Mouse (Mus musculus) right cerebral cortex, postnatal 14 days (tissue): ENCODE results near the gene Trim25.
"Not testable (repeated sequence)": the region's sequence is repeated elsewhere in the genome, so short reads cannot be mapped to it uniquely, and the experiment has no call there.

Experiments
- DNase-seq: peaks from one replicate; pipeline ENCODE4 v3.0.0; 2022

Gene Trim25

DNA sequence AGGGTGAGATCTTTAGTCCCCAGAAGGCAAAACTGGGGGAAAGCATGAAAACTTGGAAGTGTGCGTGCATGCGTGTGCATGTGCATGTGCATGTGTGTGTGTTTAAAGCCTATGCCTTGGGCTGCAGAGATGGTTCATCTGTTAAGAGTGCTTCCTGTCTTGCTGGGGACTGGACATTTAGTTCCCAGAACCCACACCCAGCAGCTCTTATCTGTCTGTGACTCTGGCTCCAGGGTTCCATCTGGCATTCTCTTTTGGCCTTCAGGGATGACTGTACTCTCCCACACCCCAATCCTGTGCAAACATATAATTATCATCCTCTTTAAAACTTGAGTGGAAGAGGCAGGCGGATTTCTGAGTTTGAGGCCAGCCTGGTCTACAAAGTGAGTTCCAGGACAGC is 26.9 kb downstream of the Trim25 start:
- no peak for DNase-seq

DNA sequence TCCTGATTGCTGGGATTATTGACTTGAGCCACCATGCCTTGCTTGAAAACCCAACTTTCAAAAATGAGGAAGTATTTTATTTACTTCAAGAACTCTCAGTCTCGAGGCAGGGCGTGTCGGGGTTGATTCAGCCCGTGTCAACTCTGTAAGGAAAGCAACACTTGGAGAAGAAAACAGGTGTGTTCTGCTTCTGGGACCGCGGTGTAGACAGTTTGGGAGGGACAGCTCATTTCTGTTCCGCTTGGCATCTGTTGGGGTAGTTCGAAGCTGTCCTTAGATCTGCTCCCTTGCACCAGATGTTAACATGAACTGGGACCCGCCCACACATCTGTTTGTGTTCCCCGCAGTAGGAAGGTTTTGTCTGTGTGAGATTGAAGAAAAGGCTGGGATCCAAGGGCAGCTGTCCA is 28.8 kb downstream of the Trim25 start:
- DNase-seq, result no peak

DNA sequence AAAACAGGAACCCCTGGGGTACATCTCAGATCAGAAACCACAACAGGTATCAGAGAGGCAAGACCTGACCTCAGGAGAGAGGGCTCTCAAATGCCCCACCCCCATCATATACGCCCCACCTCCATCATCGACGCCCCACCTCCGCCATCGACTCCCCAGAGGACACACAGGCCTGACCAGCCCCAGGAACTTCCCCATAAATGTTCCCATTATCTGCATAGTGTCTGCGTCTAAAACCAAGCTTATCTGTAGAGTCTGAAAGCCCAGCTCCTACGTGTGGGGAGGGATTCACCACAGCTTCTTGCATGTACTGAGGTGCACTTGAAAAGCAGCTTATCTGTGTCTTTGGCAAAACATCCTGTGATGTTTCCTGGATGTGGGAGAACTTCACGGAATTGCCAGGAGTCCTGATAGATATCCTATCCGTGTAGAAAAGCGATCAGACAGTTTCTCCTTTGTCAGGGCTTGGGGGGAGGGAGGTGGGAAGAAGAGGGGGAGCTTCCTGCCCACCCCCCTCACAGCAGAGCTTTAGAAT is 29.8 kb downstream of the Trim25 start:
- DNase-seq, result no peak

- DNase-seq, result no peak
Measured at GRCm38 (mm10) chr11:89030552-89030951, 31.4 kb downstream of the Trim25 start.

DNA sequence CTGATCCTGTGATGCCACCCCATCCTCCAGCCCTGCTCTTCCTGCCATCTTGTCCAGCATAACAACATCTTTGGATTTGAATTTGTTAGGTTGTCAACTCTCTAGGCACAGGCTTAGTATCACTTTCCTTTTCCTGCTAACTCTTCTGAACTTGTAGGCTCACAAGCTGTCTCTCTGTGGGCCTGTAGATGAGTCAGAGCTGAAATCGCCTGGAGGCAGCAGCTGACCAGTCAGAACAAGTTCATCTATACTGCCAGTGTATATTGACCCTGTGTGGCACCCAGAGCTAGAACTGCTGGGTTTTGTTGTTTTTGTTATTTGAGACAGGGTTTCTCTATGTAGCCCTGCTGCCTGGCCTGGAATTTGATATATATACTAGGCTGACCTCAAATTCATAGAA is 32.0 kb downstream of the Trim25 start:
- no peak for DNase-seq

GRCm38 (mm10) chr11:89034592-89034991 is 35.4 kb downstream of the Trim25 start:
- no peak for DNase-seq

GRCm38 (mm10) chr11:89035552-89035951 is 36.4 kb downstream of the Trim25 start:
- no peak for DNase-seq

DNA sequence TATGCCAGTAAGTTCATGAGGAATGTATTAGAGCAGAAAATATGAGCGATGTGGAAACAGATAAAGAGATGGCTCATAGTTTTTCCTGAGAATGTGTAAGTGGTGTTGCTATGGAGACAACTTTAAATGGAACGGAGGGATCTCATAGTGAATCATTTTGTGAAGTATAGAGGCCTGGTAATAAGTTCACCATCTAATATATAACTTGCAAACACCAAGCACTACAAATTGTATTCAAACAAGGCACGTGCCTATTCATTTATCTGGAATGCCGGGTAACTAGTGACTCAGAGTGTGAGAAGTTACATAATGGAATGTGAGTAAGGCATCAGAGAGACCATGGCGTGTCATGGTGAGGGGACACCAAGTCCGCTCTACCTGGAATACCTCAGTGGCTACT is 39.3 kb downstream of the Trim25 start:
- no peak for DNase-seq

DNA sequence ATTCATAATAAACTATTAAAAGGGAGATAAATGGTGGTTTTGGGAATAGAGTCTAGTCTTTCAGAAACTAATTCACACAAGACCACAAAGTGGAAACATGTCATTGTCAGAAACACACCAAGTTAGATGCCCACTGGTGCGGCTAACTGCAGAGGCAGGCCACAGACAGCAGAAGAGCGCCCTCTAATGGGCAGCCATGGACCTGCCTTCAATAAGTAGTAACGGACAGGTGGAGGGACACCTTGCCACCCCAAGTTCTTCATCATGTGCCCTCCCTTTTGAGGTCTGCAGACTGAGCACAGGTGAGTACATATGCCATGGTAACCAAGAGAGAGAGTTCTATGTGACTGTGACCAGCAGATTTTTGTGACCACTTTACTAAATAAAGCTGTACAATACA is 40.1 kb downstream of the Trim25 start:
- peak; percentile 50 for DNase-seq

DNA sequence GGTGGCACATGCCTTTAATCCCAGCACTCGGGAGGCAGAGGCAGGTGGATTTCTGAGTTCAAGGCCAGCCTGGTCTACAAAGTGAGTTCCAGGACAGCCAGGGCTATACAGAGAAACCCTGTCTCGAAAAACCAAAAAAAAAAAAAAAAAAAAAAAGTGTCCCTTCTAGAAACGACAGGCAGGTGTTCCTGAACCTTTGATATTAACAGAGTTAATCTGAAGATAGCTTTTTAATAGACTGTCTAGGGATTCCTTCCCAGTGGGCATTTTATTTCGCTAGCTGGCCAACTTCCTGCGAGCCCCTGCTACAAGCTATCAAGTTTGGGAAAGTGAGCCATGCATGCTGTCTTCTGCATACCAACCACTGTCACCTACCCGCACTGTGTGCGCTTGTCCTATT is 41.9 kb downstream of the Trim25 start:
- DNase-seq, result not testable (repeated sequence)

DNA sequence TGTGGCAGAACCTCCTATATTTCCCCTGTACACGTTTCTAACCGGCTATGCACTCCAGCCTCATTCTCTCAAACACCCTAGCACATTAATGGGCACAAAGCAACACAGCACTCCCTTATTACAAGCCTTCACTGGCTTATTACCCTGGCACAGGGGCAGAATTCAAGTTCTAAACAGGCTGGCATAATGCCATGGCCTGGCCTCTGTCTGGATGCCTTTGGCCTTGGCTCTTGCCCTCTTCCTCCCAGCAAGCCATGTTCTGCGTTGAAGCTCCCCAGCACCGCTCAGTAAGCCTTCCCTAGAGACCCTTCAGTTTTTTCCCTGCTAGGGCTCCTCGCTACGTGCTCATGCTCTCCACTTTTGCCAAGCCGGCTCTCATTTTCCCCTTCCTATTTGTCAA is 43.9 kb downstream of the Trim25 start:
- DNase-seq, result no peak

DNA sequence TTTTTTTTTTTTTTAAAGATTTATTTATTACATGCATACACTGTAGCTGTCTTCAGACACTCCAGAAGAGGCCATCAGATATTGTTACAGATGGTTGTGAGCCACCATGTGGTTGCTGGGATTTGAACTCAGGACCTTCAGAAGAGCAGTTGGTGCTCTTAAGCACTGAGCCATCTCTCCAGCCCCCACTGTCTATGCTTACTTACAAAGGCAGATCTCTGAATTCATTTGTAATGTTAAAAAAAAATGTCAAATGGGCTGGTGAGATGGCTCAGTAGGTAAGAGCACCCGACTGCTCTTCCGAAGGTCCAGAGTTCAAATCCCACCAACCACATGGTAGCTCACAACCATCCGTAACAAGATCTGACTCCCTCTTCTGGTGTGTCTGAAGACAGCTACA is 46.3 kb downstream of the Trim25 start:
- DNase-seq, result not testable (repeated sequence)

GRCm38 (mm10) chr11:89046021-89046420 is 46.8 kb downstream of the Trim25 start:
- DNase-seq, result no peak

DNA sequence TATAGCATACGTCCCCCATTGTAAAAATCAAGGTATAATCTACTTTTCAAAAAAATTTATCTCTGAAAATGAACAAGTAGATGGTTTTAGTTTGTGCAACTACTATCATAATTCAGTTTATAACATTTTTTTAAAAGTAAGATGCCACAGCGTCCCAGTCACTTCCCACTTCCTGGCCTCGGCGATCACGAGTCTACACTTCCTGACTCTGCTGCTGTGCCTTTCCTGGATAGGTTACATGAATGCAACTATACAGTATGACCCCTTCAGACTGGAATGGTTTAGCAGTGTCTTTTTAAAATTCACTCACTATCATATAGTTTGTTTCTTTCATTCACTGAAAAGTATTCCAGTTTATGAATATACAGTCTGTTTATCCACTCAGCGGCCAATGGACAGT is 52.6 kb downstream of the Trim25 start:
- no peak for DNase-seq

DNA sequence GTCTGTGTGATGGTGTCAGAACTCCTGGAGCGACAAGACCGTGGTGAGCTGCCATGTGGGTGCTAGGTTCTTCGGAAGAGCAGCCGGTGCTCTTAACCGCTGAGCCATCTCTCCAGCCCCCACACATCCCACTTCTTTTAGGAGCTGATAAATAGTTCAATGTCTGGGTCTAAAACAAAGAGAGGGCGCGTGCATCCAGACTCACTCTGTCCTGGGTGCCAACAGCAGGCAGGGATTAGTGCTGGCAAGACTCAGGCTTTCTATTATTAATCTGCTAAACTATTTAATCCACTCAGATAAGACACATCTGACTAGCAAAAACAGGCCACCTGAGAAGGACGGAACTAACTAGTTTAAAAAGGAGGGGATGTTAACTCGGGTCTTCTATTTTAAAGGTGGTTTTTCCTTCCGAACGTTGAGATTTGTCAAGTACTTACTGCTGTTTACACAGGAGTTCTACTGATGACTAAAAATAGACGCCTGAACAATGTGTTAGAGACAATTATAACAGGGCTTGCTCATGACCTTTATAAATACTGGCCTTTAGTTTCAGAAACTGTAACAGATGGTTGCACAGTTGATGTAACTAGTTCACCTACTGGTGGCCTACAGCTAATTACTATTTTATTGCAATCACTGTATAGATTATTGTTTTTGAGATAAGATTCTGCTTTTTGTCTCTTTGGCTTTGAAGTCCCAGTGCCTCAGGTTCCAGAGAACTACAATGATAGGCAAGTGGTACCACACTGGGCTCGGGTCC is 56.9 kb downstream of the Trim25 start:
- DNase-seq, result no peak

DNA sequence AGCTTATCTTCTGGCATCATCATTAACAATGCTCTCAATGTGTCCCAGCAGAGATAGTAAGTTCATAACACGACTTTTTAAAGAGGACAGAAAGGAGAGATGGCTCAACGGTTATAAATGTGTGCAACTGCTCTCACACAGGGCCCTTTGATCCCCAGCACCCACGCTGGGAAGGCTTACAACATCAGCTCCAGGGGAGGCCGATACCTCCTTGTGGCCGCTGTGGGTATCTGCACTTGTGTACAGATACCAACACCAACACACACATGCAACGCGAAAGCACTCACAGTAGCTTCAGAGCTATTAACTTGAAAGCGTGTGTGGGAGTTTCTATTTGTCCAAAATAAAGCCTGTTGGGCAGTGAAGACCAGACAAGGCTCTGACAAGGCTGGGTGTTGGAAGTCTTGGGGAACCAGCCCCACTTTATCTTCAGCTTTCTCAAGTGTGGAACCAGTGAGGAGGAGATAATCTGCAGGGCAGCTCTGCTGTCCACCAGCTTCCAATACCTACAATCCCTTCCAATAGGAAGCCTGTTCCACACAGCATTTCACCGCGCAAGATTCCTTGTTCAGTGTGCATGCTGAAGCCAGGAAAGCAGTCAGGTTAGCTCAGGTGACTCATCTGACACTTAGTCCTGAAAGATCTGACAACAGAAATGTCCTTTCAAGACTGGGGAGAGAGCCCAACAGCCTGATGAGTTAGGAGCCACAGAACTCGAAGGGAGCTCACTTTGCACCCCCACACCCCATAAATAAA is 59.5 kb downstream of the Trim25 start:
- no peak for DNase-seq

DNA sequence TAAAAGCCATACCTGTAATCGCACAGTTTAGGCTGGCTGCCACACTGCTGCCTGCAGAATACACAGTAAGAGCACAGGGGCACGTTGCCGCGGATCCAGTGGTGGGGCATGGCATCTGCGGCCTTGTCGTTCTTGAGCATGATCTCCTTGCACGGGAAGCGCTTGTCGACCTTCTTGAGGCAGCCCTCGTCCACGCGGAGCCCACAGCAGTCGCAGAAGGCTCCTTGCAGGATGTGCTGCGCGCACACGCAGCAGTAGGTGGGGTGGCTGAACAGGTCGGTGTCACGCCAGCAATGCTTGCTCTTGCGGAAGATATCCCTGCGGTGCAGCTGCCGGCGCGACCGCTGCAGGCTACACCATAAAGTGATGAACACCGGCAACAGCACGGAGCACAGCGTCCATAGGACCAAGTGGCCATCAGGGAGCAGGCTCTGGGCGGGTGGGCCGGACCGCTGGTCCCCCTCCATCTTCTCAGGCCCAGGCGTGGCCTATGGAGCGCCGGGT is 60.8 kb downstream of the Trim25 start:
- DNase-seq, result peak; percentile 35

- DNase-seq, result peak; percentile 90
Measured at GRCm38 (mm10) chr11:89060423-89061089, 61.4 kb downstream of the Trim25 start.

DNA sequence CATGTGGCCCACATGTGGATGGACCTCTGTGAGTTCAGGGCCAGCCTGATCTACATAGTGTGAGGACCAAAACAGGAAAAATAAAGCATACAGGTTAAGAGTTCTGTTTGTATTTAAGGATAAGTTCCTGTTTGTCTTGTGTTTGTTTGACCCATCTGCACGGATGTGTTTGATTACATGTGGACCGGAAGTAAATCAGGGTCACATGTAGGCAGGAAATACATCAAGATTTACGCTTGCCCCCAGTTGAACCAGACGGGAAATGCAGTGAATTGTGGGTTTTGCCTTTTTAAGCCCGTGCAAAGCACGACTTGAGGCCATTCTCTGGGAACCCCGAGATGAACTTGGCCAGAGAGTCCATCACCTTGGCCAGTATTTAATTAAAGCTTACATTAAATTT is 62.2 kb downstream of the Trim25 start:
- DNase-seq, result no peak

- DNase-seq, result no peak
Measured at GRCm38 (mm10) chr11:89064312-89064711, 65.1 kb downstream of the Trim25 start.

DNA sequence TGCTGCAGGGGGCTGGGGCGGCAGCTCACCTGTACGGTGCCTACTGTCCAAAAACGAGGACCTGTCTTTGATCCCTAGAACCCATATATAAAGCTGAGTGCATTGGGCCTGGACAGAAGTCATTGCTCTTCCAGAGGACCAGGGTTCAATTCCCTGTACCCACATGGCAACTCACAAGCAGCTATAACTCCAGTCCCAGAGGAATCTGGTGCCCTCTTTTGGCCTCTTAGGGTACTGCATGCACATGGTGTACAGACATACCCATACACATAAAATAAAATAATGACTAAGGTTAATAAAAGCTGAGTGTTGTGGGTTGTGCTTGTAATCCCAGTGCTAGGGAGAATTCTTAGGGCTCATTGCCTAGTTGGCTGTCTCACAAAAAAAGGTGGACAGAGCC is 66.1 kb downstream of the Trim25 start:
- no peak for DNase-seq

GRCm38 (mm10) chr11:89066126-89066525 is 67.0 kb downstream of the Trim25 start:
- DNase-seq, result no peak

DNA sequence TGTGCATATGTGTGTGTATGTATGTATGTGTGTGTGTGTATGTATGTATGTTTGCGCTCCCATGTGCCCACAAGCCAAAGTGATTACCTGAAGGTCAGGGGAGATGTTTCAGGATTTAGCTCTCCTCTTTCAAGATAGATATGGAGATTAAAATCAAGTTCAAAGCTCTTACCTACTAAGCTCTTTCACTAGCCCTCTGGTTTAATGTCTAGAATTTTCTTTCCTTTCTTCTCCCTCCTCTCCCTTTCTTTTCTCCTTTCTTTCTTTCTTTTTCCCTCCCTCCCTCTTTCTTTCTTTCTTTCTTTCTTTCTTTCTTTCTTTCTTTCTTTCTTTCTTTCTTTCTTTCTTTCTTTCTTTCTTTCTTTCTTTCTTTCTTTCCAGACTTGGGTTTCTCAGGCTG is 67.6 kb downstream of the Trim25 start, which contains the start of gene Dgke:
Dgke (minus strand) TSS at position 101 of the 400 bp plus-strand sequence.
- no peak for DNase-seq
